Mouse (Mus musculus) spleen, adult 2 months (tissue): Measurements from ENCODE around the gene Kdm5c.

Source experiments
- CTCF ChIP-seq: fragments of 200-500 bp; IDR thresholded peaks from 2 replicates; pipeline ENCODE4 v1.5.1; 2011; ENCODE audit warnings: mild to moderate bottlenecking, inconsistent platforms; ENCODE audit not compliant: insufficient read depth, insufficient read length, insufficient replicate concordance; ENCODE audit errors: extremely low read depth
- POLR2A ChIP-seq: fragments of 200-500 bp; IDR thresholded peaks from 2 replicates; pipeline ENCODE4 v1.6.1; 2011; ENCODE audit warnings: low read depth, low read length, inconsistent platforms

DNA sequence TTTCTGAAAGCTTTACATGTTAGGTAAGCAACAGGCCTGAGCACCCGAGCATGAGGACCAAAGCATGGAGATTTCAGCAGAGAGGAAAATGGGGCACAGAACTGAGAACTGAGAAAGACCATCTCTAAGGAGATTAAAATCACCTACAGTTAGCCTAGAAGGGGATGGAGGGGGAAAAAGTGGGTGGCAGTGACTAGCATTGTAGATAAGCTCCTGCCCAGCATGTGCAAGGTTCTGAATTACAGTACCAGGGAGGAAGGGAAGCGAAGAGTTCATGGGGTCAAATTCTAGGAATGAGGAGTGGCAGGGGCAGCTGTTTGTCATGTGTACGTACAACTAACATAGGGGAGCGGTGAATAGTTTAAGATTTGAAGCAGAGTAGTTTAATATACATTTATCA lies 87.7 kb downstream of the Kdm5c start:
- TF ChIP-seq CTCF (no peak), POLR2A (no peak)
